Mouse (Mus musculus): ENCODE data around the gene Trpc7. TPM values are rescaled to one million over a fixed set of nuclear protein-coding genes. Genes with fewer than 3 reads are reported as not detected.

Gene Trpc7
- polyA plus RNA-seq, 1 experiment from 2014 or later = not detected

Other genes starting within 250 kb of the Trpc7 start
- 3.3 and 3.8 TPM in 2 replicates for gene Smad5, start 193.0 kb downstream of the Trpc7 start, polyA plus RNA-seq (2015; fragmentation: Nextera tagmentation; extraction: Ambion mirVana)
- gene Gm45623, start 142.2 kb downstream of the Trpc7 start, polyA plus RNA-seq (2015; fragmentation: Nextera tagmentation; extraction: Ambion mirVana) = not detected in 2 replicates